Mouse (Mus musculus): ENCODE data around the gene Hif3a. TPM values are rescaled to one million over a fixed set of nuclear protein-coding genes. Genes with fewer than 3 reads are reported as not detected.

The Hif3a gene
- polyA plus RNA-seq, 1 experiment, result 0.68 TPM

DNA sequence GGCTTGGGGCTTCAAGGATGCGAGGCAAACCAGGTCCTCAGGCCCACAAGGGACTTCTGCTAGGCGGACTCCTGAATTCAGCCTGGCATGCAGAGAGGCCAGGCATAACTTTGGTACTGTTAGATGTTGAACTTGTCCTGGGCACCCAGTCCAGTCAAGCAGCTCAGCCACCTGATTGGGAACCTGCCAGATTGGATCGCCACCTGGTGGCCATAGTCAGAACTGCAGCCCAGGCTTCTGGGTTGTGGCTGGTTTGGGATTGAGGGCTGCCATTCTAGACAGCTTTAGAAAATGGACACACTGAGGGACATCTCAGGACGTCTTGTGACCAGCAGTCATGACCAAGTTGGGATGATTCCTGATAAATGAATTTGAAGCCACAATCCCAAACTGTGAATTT, 62.6 kb downstream of the Hif3a start:
- TF ChIP-seq CTCF (IDR thresholded peaks at IDR 0.05; ENCODE audit: extremely low read depth, insufficient read length, insufficient replicate concordance, low read depth, low read length) (peak; percentile 96; the same call in 1 of the 2 replicates), POLR2A (IDR thresholded peaks at IDR 0.05; ENCODE audit: low read depth, low read length) (no peak)
- Histone ChIP-seq H3K27ac (ENCODE audit: insufficient read depth, low read depth, low read length) (no peak overlapping the region), H3K4me1 (ENCODE audit: control insufficient read depth, insufficient read depth, insufficient read length, low read length) (peaks cover 14% of the 10 kb centered on the region), H3K27me3 (ENCODE audit: control insufficient read depth, insufficient read depth, low read length) (no peaks in the 10 kb centered on the region), H3K4me3 (ENCODE audit: low read depth, low read length) (no peak overlapping the region), H3K36me3 (ENCODE audit: control insufficient read depth, insufficient read depth, low read length) (peaks cover 8% of the 10 kb centered on the region)
- WGBS, result 26% methylated on average over 4 of the region's 4 CpGs

DNA sequence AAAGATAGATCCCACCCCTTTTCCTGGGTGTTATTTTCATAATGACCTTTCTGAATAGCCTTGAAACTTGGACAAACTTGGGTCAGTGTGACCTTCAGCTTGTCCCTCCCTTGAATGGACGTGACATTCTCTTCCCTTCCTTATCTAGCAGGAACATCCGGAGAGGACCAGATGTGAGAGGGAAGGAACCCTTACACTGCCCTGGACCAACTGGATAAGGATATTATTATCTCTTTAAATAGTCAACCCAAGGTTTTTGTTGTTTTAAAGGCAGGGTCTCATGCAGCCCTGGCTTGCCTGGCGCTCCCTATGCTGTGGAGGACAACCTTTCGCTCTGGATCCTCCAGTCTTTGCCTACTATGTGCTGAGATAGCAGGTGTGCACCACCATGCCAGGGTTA, 63.0 kb downstream of the Hif3a start:
- no peak overlapping the region for H3K4me3 ChIP-seq (ENCODE audit: low read depth, low read length)
- H3K27ac ChIP-seq (ENCODE audit: insufficient read depth, low read depth, low read length), result no peak overlapping the region
- H3K4me1 ChIP-seq (ENCODE audit: control insufficient read depth, insufficient read depth, insufficient read length, low read length), result peaks cover 12% of the 10 kb centered on the region
- TF ChIP-seq POLR2A (IDR thresholded peaks at IDR 0.05; ENCODE audit: low read depth, low read length) (no peak), CTCF (IDR thresholded peaks at IDR 0.05; ENCODE audit: extremely low read depth, insufficient read length, insufficient replicate concordance, low read depth, low read length) (no peak)
- 45% methylated on average over 4 of the region's 4 CpGs for WGBS
- H3K27me3 ChIP-seq (ENCODE audit: control insufficient read depth, insufficient read depth, low read length), result no peaks in the 10 kb centered on the region
- peaks cover 4% of the 10 kb centered on the region; the same call in 1 of the 2 replicates for H3K36me3 ChIP-seq (ENCODE audit: control insufficient read depth, insufficient read depth, low read length)

DNA sequence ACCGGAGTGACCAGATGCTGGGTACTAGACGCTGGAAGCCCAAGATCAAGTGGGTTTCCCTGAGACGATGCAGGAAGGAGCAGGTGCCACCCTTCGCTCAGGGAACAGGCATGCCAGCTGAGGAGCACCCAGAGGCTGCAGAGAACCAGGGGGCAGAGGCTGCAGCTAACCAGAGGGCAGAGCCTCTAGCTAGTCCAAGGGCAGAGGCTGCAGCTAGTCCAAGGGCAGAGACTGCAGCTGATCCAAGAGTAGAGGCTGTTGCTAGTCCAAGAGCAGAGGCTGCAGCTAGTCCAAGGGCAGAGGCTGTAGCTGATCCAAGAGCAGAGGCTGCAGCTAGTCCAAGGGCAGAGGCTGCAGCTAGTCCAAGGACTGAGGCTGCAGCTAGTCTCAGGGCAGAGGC, 66.9 kb downstream of the Hif3a start:
- no peaks in the 10 kb centered on the region for H3K36me3 ChIP-seq (ENCODE audit: control insufficient read depth, insufficient read depth, low read length)
- TF ChIP-seq POLR2A (IDR thresholded peaks at IDR 0.05; ENCODE audit: low read depth, low read length) (no peak), CTCF (IDR thresholded peaks at IDR 0.05; ENCODE audit: extremely low read depth, insufficient read length, insufficient replicate concordance, low read depth, low read length) (no peak)
- H3K4me3 ChIP-seq (ENCODE audit: low read depth, low read length), result no peak overlapping the region
- WGBS, result 67% methylated on average over 4 of the region's 4 CpGs
- no peaks in the 10 kb centered on the region for H3K4me1 ChIP-seq (ENCODE audit: control insufficient read depth, insufficient read depth, insufficient read length, low read length)
- no peak overlapping the region for H3K27ac ChIP-seq (ENCODE audit: insufficient read depth, low read depth, low read length)
- 0 out of 2 replicates have a peak, but pooled peaks cover 3% of the 10 kb centered on the region for H3K27me3 ChIP-seq (ENCODE audit: control insufficient read depth, insufficient read depth, low read length)

DNA sequence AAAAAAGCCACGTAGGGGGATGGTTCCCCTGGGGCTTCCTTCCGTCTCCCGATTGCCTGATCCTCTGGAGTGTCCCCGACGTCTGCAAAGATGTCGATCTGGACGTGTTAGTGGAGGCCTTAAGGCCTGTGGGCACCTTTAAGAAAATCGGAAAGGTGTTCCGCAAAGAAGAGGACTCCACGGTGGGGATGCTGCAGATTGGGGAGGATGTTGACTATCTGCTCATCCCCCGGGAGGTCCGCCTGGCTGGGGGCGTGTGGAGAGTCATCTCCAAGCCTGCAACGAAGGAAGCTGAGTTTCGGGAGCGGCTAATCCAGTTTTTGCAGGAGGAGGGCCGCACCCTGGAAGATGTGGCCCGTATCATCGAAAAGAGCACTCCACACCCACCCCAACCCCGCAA, 67.8 kb downstream of the Hif3a start:
- TF ChIP-seq POLR2A (IDR thresholded peaks at IDR 0.05; ENCODE audit: low read depth, low read length) (no peak), CTCF (IDR thresholded peaks at IDR 0.05; ENCODE audit: extremely low read depth, insufficient read length, insufficient replicate concordance, low read depth, low read length) (no peak)
- 0 out of 2 replicates have a peak overlapping the region, but pooled peaks have one; percentile 8 for H3K27ac ChIP-seq (ENCODE audit: insufficient read depth, low read depth, low read length)
- H3K4me3 ChIP-seq (ENCODE audit: low read depth, low read length), result peak overlapping the region; percentile 52
- H3K36me3 ChIP-seq (ENCODE audit: control insufficient read depth, insufficient read depth, low read length), result no peaks in the 10 kb centered on the region
- 0 out of 2 replicates have a peak, but pooled peaks cover 3% of the 10 kb centered on the region for H3K27me3 ChIP-seq (ENCODE audit: control insufficient read depth, insufficient read depth, low read length)
- H3K4me1 ChIP-seq (ENCODE audit: control insufficient read depth, insufficient read depth, insufficient read length, low read length), result no peaks in the 10 kb centered on the region
- 16% methylated on average over 20 of the region's 20 CpGs for WGBS

DNA sequence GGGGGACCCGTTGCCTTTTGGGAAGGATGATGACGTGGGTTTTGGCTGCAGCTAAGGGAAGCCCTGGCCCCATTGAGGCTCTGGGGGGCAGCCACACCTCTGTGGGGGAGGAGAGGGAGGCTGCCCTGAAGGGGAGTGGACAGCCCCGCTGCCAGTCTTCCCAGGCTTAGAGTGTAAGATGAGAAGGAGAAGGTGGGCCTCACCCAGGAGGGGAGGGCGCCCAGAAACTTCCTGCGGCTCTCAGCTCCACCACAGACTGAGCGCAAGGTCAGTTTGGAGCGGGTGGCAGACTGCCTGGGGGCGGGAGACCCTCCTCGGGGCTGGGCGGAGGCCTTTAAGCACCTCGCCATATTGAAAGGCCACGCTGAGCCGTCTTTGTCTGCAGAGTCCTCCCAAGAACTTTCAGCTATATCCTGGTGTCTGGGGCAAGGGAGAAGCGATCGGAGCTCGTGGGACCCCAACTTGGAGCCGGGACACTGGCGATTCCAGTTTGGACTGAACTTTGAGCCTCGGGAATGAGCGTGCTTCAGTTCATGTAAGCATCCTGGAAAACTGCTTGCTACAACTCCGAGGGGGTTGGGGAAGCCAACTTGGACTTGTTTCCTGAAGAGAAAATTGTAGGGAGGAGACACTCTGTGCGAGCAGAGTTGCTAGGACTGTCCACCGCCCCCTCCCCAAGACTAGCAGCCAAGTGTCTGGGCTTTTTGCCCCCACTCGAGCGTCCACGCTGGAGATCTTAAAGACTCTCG, 68.4 kb downstream of the Hif3a start:
- peak overlapping the region; percentile 8; the same call in 1 of the 2 replicates for H3K27ac ChIP-seq (ENCODE audit: insufficient read depth, low read depth, low read length)
- 12% methylated on average over 27 of the region's 27 CpGs for WGBS
- H3K36me3 ChIP-seq (ENCODE audit: control insufficient read depth, insufficient read depth, low read length), result no peaks in the 10 kb centered on the region
- TF ChIP-seq POLR2A (IDR thresholded peaks at IDR 0.05; ENCODE audit: low read depth, low read length), result no peak
- TF ChIP-seq CTCF (IDR thresholded peaks at IDR 0.05; ENCODE audit: extremely low read depth, insufficient read length, insufficient replicate concordance, low read depth, low read length), result no peak
- H3K27me3 ChIP-seq (ENCODE audit: control insufficient read depth, insufficient read depth, low read length), result 0 out of 2 replicates have a peak, but pooled peaks cover 3% of the 10 kb centered on the region
- no peaks in the 10 kb centered on the region for H3K4me1 ChIP-seq (ENCODE audit: control insufficient read depth, insufficient read depth, insufficient read length, low read length)
- peak overlapping the region; percentile 52 for H3K4me3 ChIP-seq (ENCODE audit: low read depth, low read length)

DNA sequence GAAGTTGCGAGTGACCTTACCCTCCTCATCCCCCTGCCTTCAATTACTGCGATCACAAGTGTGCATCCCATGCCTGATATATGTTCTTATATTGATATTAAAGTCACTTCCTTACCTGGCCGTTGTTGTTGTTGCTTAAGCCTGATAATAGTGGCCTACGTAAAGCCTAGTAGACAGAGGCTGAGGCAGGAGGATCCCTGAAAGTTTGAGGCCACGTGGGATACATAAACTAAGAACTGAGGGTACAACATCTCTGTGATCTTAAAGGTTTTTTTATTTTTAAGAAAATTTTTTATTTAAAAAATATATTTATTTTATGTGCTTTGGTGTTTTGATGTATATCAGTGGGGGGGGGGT, 69.8 kb downstream of the Hif3a start, which contains the start of gene Ccdc8:
Gene Ccdc8, plus strand, starts transcription at position 258 of the 357 bp plus-strand sequence.
- 0 out of 2 replicates have a peak, but pooled peaks cover 3% of the 10 kb centered on the region for H3K27me3 ChIP-seq (ENCODE audit: control insufficient read depth, insufficient read depth, low read length)
- H3K36me3 ChIP-seq (ENCODE audit: control insufficient read depth, insufficient read depth, low read length), result no peaks in the 10 kb centered on the region
- WGBS, result 89% methylated on average over 5 of the region's 5 CpGs
- H3K27ac ChIP-seq (ENCODE audit: insufficient read depth, low read depth, low read length), result no peak within 1 kb of the TSS
- no peak for TF ChIP-seq POLR2A (IDR thresholded peaks at IDR 0.05; ENCODE audit: low read depth, low read length)
- no peak for TF ChIP-seq CTCF (IDR thresholded peaks at IDR 0.05; ENCODE audit: extremely low read depth, insufficient read length, insufficient replicate concordance, low read depth, low read length)
- no peak within 1 kb of the TSS; the same call in 1 of the 2 replicates for H3K4me3 ChIP-seq (ENCODE audit: low read depth, low read length)
- H3K4me1 ChIP-seq (ENCODE audit: control insufficient read depth, insufficient read depth, insufficient read length, low read length), result no peaks in the 10 kb centered on the region

DNA sequence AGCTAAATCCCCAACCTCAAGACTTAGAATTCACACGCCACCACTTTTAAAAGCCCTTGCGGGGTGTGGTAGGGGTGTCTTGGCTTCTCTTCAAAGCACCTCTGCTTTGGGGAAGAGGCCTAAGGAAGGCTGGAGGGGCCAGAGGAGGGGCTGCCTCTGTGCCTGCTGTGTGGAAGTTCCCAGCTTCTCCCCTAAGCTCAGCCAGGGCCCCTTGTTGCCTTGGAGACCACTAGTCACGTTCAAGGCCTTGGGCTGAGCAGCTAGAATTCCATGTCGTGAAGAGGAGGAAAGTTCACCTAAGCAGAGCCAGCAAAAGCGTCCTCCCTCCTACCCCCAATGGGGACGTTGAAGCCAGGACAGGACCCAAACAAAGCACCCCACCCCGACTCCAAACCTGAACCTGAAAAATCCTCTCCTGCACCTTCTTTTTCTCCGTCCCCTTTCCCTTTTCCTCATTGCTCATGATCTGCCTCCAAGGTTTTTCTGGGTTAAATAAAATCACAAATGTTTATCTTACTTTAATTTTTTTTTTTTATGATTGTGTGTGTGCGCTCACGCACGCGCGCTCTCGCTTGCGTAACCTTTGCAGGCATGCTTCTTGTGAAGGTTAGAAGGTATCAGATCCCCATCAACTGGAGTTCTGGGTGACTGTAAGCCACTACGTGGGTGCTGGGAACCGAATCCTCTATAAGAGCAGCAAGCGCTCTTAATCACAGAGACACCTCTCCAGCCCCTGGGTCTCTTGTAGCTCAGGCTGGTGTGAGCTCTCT, 70.4 kb downstream of the Hif3a start:
- no peak overlapping the region for H3K4me3 ChIP-seq (ENCODE audit: low read depth, low read length)
- WGBS, result 43% methylated on average over 18 of the region's 18 CpGs

More for the DNA sequence above, 70.4 kb downstream of the Hif3a start:
- TF ChIP-seq CTCF (IDR thresholded peaks at IDR 0.05; ENCODE audit: extremely low read depth, insufficient read length, insufficient replicate concordance, low read depth, low read length), result no peak
- TF ChIP-seq POLR2A (IDR thresholded peaks at IDR 0.05; ENCODE audit: low read depth, low read length), result no peak
- Histone ChIP-seq H3K4me1 (ENCODE audit: control insufficient read depth, insufficient read depth, insufficient read length, low read length) (no peaks in the 10 kb centered on the region), H3K27me3 (ENCODE audit: control insufficient read depth, insufficient read depth, low read length) (0 out of 2 replicates have a peak, but pooled peaks cover 3% of the 10 kb centered on the region), H3K27ac (ENCODE audit: insufficient read depth, low read depth, low read length) (no peak overlapping the region), H3K36me3 (ENCODE audit: control insufficient read depth, insufficient read depth, low read length) (no peaks in the 10 kb centered on the region)

Data from small intestine, adult 2 months (tissue).